Mouse (Mus musculus) stomach, postnatal 0 days (tissue): Measurements from ENCODE around the gene Cck. TPM values are rescaled to one million over a fixed set of nuclear protein-coding genes. Genes with fewer than 3 reads are reported as not detected.

Experiments
- ATAC-seq: fragments of 200-750 bp; cut with Nextera tagmentation; 2 replicates; pipeline ENCODE4 v1.8.0; 2017; ENCODE audit not compliant: low FRiP score, low TSS enrichment
- DNase-seq: peaks from one replicate; pipeline ENCODE4 v3.0.0-alpha.2; 2016; ENCODE audit warnings: low spot score
- H3K27ac ChIP-seq: fragments of 300-500 bp; sonication (generic); replicated peaks from 2 replicates; pipeline ENCODE4 v1.5.1; 2014; ENCODE audit warnings: mild to moderate bottlenecking, control low read depth
- H3K27me3 ChIP-seq: fragments of 300-500 bp; sonication (generic); 2 replicates; pipeline ENCODE4 v1.6.1; 2014; ENCODE audit warnings: low read length; ENCODE audit not compliant: control insufficient read depth, insufficient read depth
- H3K36me3 ChIP-seq: fragments of 300-500 bp; sonication (generic); 2 replicates; pipeline ENCODE4 v1.6.1; 2014; ENCODE audit warnings: low read length, mixed read lengths; ENCODE audit not compliant: control insufficient read depth, insufficient read depth
- H3K4me1 ChIP-seq: fragments of 300-500 bp; sonication (generic); replicated peaks from 2 replicates; pipeline ENCODE4 v1.6.1; 2014; ENCODE audit warnings: antibody characterized with exemption; ENCODE audit not compliant: control insufficient read depth, insufficient read depth
- H3K4me2 ChIP-seq: fragments of 300-500 bp; sonication (generic); replicated peaks from 2 replicates; pipeline ENCODE4 v1.6.1; 2014; ENCODE audit warnings: low read depth, mild to moderate bottlenecking, control low read depth, moderate library complexity
- H3K4me3 ChIP-seq: fragments of 300-500 bp; sonication (generic); 2 replicates; pipeline ENCODE4 v1.5.1; 2014; ENCODE audit warnings: low read depth, low read length, control low read depth
- H3K9ac ChIP-seq: fragments of 300-500 bp; sonication (generic); 2 replicates; pipeline ENCODE4 v1.6.1; 2014; ENCODE audit warnings: mild to moderate bottlenecking, low read length, control low read depth, mixed read lengths
- H3K9me3 ChIP-seq: fragments of 300-500 bp; sonication (generic); 2 replicates; pipeline ENCODE4 v1.6.1; 2016; ENCODE audit warnings: low read length; ENCODE audit not compliant: control insufficient read depth
- CTCF ChIP-seq: IDR thresholded peaks from 2 replicates; pipeline ENCODE4 v1.5.1; 2016; ENCODE audit warnings: antibody characterized with exemption, low read depth, mild to moderate bottlenecking, moderate library complexity
- EP300 ChIP-seq: optimal IDR thresholded peaks from 2 replicates; pipeline ENCODE3; 2016; ENCODE audit warnings: antibody characterized with exemption
- WGBS: fragments of 180-500 bp; shearing (Covaris S2); extraction: QIAGEN DNeasy Blood & Tissue Kit; methylation state at CpG from one replicate; pipeline ENCODE4 v1.1.7; 2014; 5-methylcytosine and 5-hydroxymethylcytosine counted together
- polyA plus RNA-seq: library from polyadenylated mRNA; unstranded; fragments of >200 nt; fragmentation: Nextera tagmentation; extraction: Ambion mirVana; gene quantifications from 2 replicates; pipeline ENCODE4 v1.2.1, GENCODE M21; 2015

The Cck gene
- polyA plus RNA-seq, 1 experiment from 2014 or later: 2.4 TPM

- DNase-seq: peak; percentile 70
- no peak for TF ChIP-seq CTCF
- no peak for TF ChIP-seq EP300
- Histone ChIP-seq H3K27ac (no peak overlapping the region), H3K4me1 (no peaks in the 10 kb centered on the region), H3K4me3 (no peak overlapping the region), H3K4me2 (no peak overlapping the region), H3K27me3 (no peaks in the 10 kb centered on the region), H3K36me3 (peaks cover 28% of the 10 kb centered on the region), H3K9ac (no peak overlapping the region), H3K9me3 (no peaks in the 10 kb centered on the region)
- ATAC-seq: peak; percentile 43
- WGBS: 76% methylated on average over 31 of the region's 31 CpGs
Measured at GRCm38 (mm10) chr9:121443696-121444366, 51.7 kb downstream of the Cck start.

DNA sequence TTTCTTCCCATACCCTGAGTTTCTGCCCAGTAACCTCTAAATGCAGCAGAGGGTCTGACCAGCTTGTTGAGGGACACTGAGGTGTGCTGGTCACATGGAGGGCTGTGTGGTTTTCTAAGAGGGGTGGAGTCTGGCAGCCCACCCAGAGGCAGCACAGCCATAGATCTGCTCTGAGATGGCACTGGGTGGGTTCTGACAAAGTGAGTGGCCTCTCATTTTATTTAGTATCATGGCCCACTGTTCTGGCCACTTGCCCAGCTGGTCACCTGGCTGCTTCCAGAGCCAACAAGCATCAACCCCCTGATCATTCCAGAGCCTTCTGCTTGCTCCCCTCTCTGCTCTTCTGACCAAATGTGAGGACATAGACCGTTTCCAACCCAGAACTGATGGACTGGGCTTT is 53.3 kb downstream of the Cck start:
- no peak for ATAC-seq

More for the DNA sequence above, 53.3 kb downstream of the Cck start:
- H3K4me3 ChIP-seq: no peak overlapping the region
- no peak for DNase-seq
- TF ChIP-seq EP300 (no peak), CTCF (no peak)
- no peak overlapping the region for H3K9ac ChIP-seq
- H3K27me3 ChIP-seq: no peaks in the 10 kb centered on the region
- no peak overlapping the region for H3K4me2 ChIP-seq
- H3K4me1 ChIP-seq: no peaks in the 10 kb centered on the region
- WGBS: 87% methylated on average over 1 of the region's 1 CpGs
- H3K9me3 ChIP-seq: no peaks in the 10 kb centered on the region
- H3K27ac ChIP-seq: no peak overlapping the region
- H3K36me3 ChIP-seq: peaks cover 17% of the 10 kb centered on the region

Other genes starting within 250 kb of the Cck start
- 69.3 and 73.3 TPM in 2 replicates for gene Ulk4, start 218.5 kb downstream of the Cck start, polyA plus RNA-seq
- 24.0 and 27.7 TPM in 2 replicates for gene Trak1, start 198.2 kb downstream of the Cck start, polyA plus RNA-seq
- gene Lyzl4, start 146.4 kb upstream of the Cck start, polyA plus RNA-seq: 0.15 and 0.21 TPM in 2 replicates
- gene Vipr1, start 147.0 kb upstream of the Cck start, polyA plus RNA-seq: 0.47 and 0.51 TPM in 2 replicates
- 5.0 and 6.8 TPM in 2 replicates for gene Sec22c, start 209.8 kb upstream of the Cck start, polyA plus RNA-seq
- gene Ss18l2, start 214.6 kb upstream of the Cck start, polyA plus RNA-seq: 106 and 119 TPM in 2 replicates
- gene Nktr, start 223.5 kb upstream of the Cck start, polyA plus RNA-seq: 27.7 and 32.0 TPM in 2 replicates